Mouse (Mus musculus): ENCODE data around the gene Pomgnt2.

DNA sequence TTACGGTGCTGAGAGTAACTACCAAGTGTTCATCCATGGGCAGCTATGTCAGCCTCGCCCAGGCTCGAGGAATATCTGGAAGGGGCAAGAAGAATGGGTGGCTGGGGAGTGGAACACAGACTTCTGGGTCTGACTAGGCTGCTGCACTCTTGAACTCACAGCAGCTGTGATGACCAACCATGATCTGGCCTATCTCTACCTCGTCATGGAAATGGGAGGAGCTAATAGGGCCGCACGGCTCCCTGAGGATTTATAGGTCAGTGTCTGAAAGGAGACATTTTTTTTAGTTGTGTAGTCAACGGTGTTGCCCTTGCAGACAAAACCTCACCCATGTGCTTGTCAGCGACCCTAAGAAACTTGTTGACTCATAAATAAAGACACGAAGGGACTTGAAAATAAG is 15.9 kb downstream of the Pomgnt2 start:
- TF ChIP-seq CTCF (IDR thresholded peaks at IDR 0.05; ENCODE audit: low read depth, low read length): no peak
- TF ChIP-seq POLR2A (IDR thresholded peaks at IDR 0.05; ENCODE audit: extremely low read depth, insufficient read depth, low read length): no peak
